In genomic region chr2:17724405-17724804, GRCm38 (mm10) we compare ENCODE assay signal across 18 mouse cellular contexts. TPM values are rescaled to one million over a fixed set of nuclear protein-coding genes. Genes with fewer than 3 reads are reported as not detected.
"Had no signal": no experiment of that assay in that cellular context is flagged by ENCODE, and none has a peak within 500 bp of the region (broad histone marks: within the 10 kb centered on the region; RNA-seq: fewer than 3 reads in every experiment).

No protein-coding gene starts in this region.

- DNase-seq: kidney, adult 2 months; kidney, postnatal 25 days; liver, embryonic 13.5 days; lung, adult 2 months; lung, postnatal 14 days; right cerebral cortex, adult 18-20 months; right cerebral cortex, postnatal 14 days; right cerebral cortex, postnatal 4 days; thymus, adult 2 months; thymus, postnatal 14 days; thymus, postnatal 4 days had no signal

- H3K27ac ChIP-seq: kidney, postnatal 0 days; liver, embryonic 13.5 days; macrophage; midbrain, embryonic 12.5 days; midbrain, embryonic 15.5 days; neural tube, embryonic 12.5 days; neural tube, embryonic 15.5 days; stomach, postnatal 0 days had no signal

- H3K36me3 ChIP-seq: liver, embryonic 13.5 days; midbrain, embryonic 12.5 days; midbrain, embryonic 15.5 days; neural tube, embryonic 12.5 days; neural tube, embryonic 15.5 days had no signal

- H3K4me1 ChIP-seq: neural tube, embryonic 12.5 days had no signal

- H3K9me3 ChIP-seq: liver, embryonic 13.5 days; midbrain, embryonic 12.5 days; midbrain, embryonic 15.5 days; neural tube, embryonic 12.5 days; neural tube, embryonic 15.5 days had no signal

- H3K4me3 ChIP-seq: liver, embryonic 13.5 days; midbrain, embryonic 12.5 days; midbrain, embryonic 15.5 days; neural tube, embryonic 12.5 days; neural tube, embryonic 15.5 days had no signal

- ATAC-seq: midbrain, embryonic 15.5 days had no signal

- H3K4me2 ChIP-seq: liver, embryonic 13.5 days; midbrain, embryonic 12.5 days; midbrain, embryonic 15.5 days; neural tube, embryonic 12.5 days; neural tube, embryonic 15.5 days had no signal

- H3K9ac ChIP-seq: liver, embryonic 13.5 days; midbrain, embryonic 12.5 days; midbrain, embryonic 15.5 days; neural tube, embryonic 12.5 days; neural tube, embryonic 15.5 days had no signal

RNA-seq across cellular contexts. Expression of gene Nebl, which starts 6.9 kb away (rescaled TPM):
- polyA plus RNA-seq: macrophage had no signal
